Mouse (Mus musculus) cerebellum, adult 11 months (tissue): ENCODE data around the gene Aven.

Experiments used
- DNase-seq: peaks from one replicate; pipeline ENCODE4 v3.0.0; 2022

Aven gene

GRCm38 (mm10) chr2:112565060-112565459 is 72.3 kb downstream of the Aven start:
- DNase-seq = no peak

GRCm38 (mm10) chr2:112566290-112567085 is 73.7 kb downstream of the Aven start:
- no peak for DNase-seq

GRCm38 (mm10) chr2:112567786-112568185 is 75.0 kb downstream of the Aven start:
- DNase-seq = peak; percentile 8

GRCm38 (mm10) chr2:112590985-112591384 is 98.2 kb downstream of the Aven start:
- peak; percentile 24 for DNase-seq

- peak; percentile 71 for DNase-seq
These were observed 98.7 kb downstream of the Aven start for GRCm38 (mm10) chr2:112591451-112591871.

GRCm38 (mm10) chr2:112593322-112593721 is 100.6 kb downstream of the Aven start:
- DNase-seq = no peak

GRCm38 (mm10) chr2:112593781-112594180 is 101.0 kb downstream of the Aven start:
- DNase-seq = no peak

- no peak for DNase-seq
These were observed 103.0 kb downstream of the Aven start for GRCm38 (mm10) chr2:112595807-112596206.

- DNase-seq = no peak
These were observed 103.7 kb downstream of the Aven start for GRCm38 (mm10) chr2:112596415-112596814.

GRCm38 (mm10) chr2:112597064-112597463 is 104.3 kb downstream of the Aven start:
- DNase-seq = no peak

- no peak for DNase-seq
These were observed 107.5 kb downstream of the Aven start for GRCm38 (mm10) chr2:112600222-112600621.

GRCm38 (mm10) chr2:112602487-112602886 is 109.7 kb downstream of the Aven start:
- no peak for DNase-seq

- no peak for DNase-seq
These were observed 113.8 kb downstream of the Aven start for GRCm38 (mm10) chr2:112606536-112606935.

GRCm38 (mm10) chr2:112612628-112613027 is 119.9 kb downstream of the Aven start:
- DNase-seq = no peak

GRCm38 (mm10) chr2:112614375-112614774 is 121.6 kb downstream of the Aven start:
- DNase-seq = no peak

GRCm38 (mm10) chr2:112617206-112617605 is 124.4 kb downstream of the Aven start:
- DNase-seq = no peak

- no peak for DNase-seq
These were observed 132.4 kb downstream of the Aven start for GRCm38 (mm10) chr2:112625156-112625555.

- no peak for DNase-seq
These were observed 137.9 kb downstream of the Aven start for GRCm38 (mm10) chr2:112630669-112631068.

GRCm38 (mm10) chr2:112632536-112632935 is 139.8 kb downstream of the Aven start:
- DNase-seq = no peak

GRCm38 (mm10) chr2:112637206-112637605 is 144.4 kb downstream of the Aven start:
- peak; percentile 61 for DNase-seq

GRCm38 (mm10) chr2:112653836-112654235 is 161.1 kb downstream of the Aven start:
- no peak for DNase-seq

GRCm38 (mm10) chr2:112656131-112656530 is 163.4 kb downstream of the Aven start:
- no peak for DNase-seq

- no peak for DNase-seq
These were observed 176.7 kb downstream of the Aven start for GRCm38 (mm10) chr2:112669461-112669860.

GRCm38 (mm10) chr2:112676175-112676574 is 183.4 kb downstream of the Aven start:
- DNase-seq = no peak

- no peak for DNase-seq
These were observed 184.0 kb downstream of the Aven start for GRCm38 (mm10) chr2:112676721-112677120.
